Mouse (Mus musculus) neural tube, embryonic 11.5 days (tissue): Measurements from ENCODE around the gene Mybphl. TPM values are rescaled to one million over a fixed set of nuclear protein-coding genes. Genes with fewer than 3 reads are reported as not detected.

Experiments used
- ATAC-seq: fragments of 200-750 bp; cut with Nextera tagmentation; 2 replicates; pipeline ENCODE4 v1.8.0; 2017; ENCODE audit warnings: moderate number of reproducible peaks, mild to moderate bottlenecking, moderate TSS enrichment, moderate library complexity; ENCODE audit not compliant: insufficient read depth, low FRiP score, low TSS enrichment
- DNase-seq: peaks from one replicate; pipeline ENCODE4 v3.0.0-alpha.2; 2015; ENCODE audit warnings: low spot score
- H3K27ac ChIP-seq: fragments of 300-500 bp; sonication (generic); 2 replicates; pipeline ENCODE4 v1.5.1; 2014; ENCODE audit warnings: low read depth, mild to moderate bottlenecking, low read length
- H3K27me3 ChIP-seq: fragments of 300-500 bp; sonication (generic); 2 replicates; pipeline ENCODE4 v1.6.1; 2014; ENCODE audit warnings: mild to moderate bottlenecking, low read length, mixed read lengths; ENCODE audit not compliant: control insufficient read depth, insufficient read depth
- H3K36me3 ChIP-seq: fragments of 300-500 bp; sonication (generic); 2 replicates; pipeline ENCODE4 v1.6.1; 2014; ENCODE audit warnings: mild to moderate bottlenecking, low read length, moderate library complexity, mixed read lengths; ENCODE audit not compliant: control insufficient read depth, insufficient read depth
- H3K4me1 ChIP-seq: fragments of 300-500 bp; sonication (generic); 2 replicates; pipeline ENCODE4 v1.6.1; 2014; ENCODE audit warnings: low read length, mixed read lengths; ENCODE audit not compliant: control insufficient read depth, insufficient read depth
- H3K4me2 ChIP-seq: fragments of 300-500 bp; sonication (generic); 2 replicates; pipeline ENCODE4 v1.6.1; 2014; ENCODE audit warnings: low read depth, mild to moderate bottlenecking, moderate library complexity
- H3K4me3 ChIP-seq: fragments of 300-500 bp; sonication (generic); 2 replicates; pipeline ENCODE4 v1.5.1; 2014; ENCODE audit warnings: low read depth, low read length
- H3K9ac ChIP-seq: fragments of 300-500 bp; sonication (generic); 2 replicates; pipeline ENCODE4 v1.6.1; 2014; ENCODE audit warnings: mild to moderate bottlenecking, low read length
- H3K9me3 ChIP-seq: fragments of 300-500 bp; sonication (generic); 2 replicates; pipeline ENCODE4 v1.6.1; 2016; ENCODE audit warnings: low read length; ENCODE audit not compliant: control insufficient read depth
- WGBS: fragments of 180-500 bp; shearing (Covaris S2); extraction: QIAGEN DNeasy Blood & Tissue Kit; methylation state at CpG from one replicate; pipeline ENCODE4 v1.1.7; 2014; 5-methylcytosine and 5-hydroxymethylcytosine counted together
- polyA plus RNA-seq: library from polyadenylated mRNA; unstranded; fragments of >200 nt; fragmentation: Nextera tagmentation; extraction: Ambion mirVana; gene quantifications from 2 replicates; pipeline ENCODE4 v1.2.1, GENCODE M21; 2014

Mybphl gene
- polyA plus RNA-seq = 0.19 and 0.31 TPM in 2 replicates

- Histone ChIP-seq H3K9ac (no peak within 1 kb of the TSS), H3K4me2 (no peak within 1 kb of the TSS), H3K9me3 (no peaks in the 10 kb centered on the region), H3K4me3 (no peak within 1 kb of the TSS), H3K27ac (no peak within 1 kb of the TSS), H3K27me3 (no peaks in the 10 kb centered on the region), H3K4me1 (peaks cover 6% of the 10 kb centered on the region), H3K36me3 (no peaks in the 10 kb centered on the region)
- WGBS = 70% methylated on average over 9 of the region's 9 CpGs
- DNase-seq (no peak), ATAC-seq (no peak)
Measured at GRCm38 (mm10) chr3:108364270-108364995, at the start of gene Mybphl. Mybphl (plus strand) TSS chr3:108364911.

GRCm38 (mm10) chr3:108318517-108318916 is 46.2 kb upstream of the Mybphl start:
- H3K4me2 ChIP-seq = no peak overlapping the region
- no peak overlapping the region for H3K27ac ChIP-seq
- no peaks in the 10 kb centered on the region for H3K36me3 ChIP-seq
- no peak for ATAC-seq
- H3K9me3 ChIP-seq = no peaks in the 10 kb centered on the region
- WGBS = 58% methylated on average over 2 of the region's 2 CpGs
- DNase-seq = no peak
- no peak overlapping the region for H3K4me3 ChIP-seq
- H3K4me1 ChIP-seq = no peaks in the 10 kb centered on the region
- H3K27me3 ChIP-seq = no peaks in the 10 kb centered on the region
- H3K9ac ChIP-seq = no peak overlapping the region

- H3K9me3 ChIP-seq = no peaks in the 10 kb centered on the region
- no peaks in the 10 kb centered on the region for H3K27me3 ChIP-seq
- DNase-seq (no peak), ATAC-seq (no peak)
- H3K4me2 ChIP-seq = no peak overlapping the region
- no peaks in the 10 kb centered on the region for H3K4me1 ChIP-seq
- no peak overlapping the region for H3K4me3 ChIP-seq
- no peak overlapping the region for H3K9ac ChIP-seq
- 77% methylated on average over 4 of the region's 4 CpGs for WGBS
- no peaks in the 10 kb centered on the region for H3K36me3 ChIP-seq
- no peak overlapping the region for H3K27ac ChIP-seq
Measured at GRCm38 (mm10) chr3:108321671-108322070, 43.0 kb upstream of the Mybphl start.

GRCm38 (mm10) chr3:108322136-108322535 is 42.6 kb upstream of the Mybphl start:
- Histone ChIP-seq H3K9me3 (no peaks in the 10 kb centered on the region), H3K9ac (no peak overlapping the region), H3K27ac (no peak overlapping the region), H3K4me2 (no peak overlapping the region), H3K4me3 (no peak overlapping the region), H3K27me3 (no peaks in the 10 kb centered on the region), H3K36me3 (no peaks in the 10 kb centered on the region), H3K4me1 (no peaks in the 10 kb centered on the region)
- WGBS = 94% methylated on average over 4 of the region's 4 CpGs
- DNase-seq (no peak), ATAC-seq (no peak)

GRCm38 (mm10) chr3:108322962-108323361 is 41.7 kb upstream of the Mybphl start:
- H3K9ac ChIP-seq = no peak overlapping the region
- H3K27ac ChIP-seq = no peak overlapping the region
- H3K4me1 ChIP-seq = no peaks in the 10 kb centered on the region
- H3K36me3 ChIP-seq = no peaks in the 10 kb centered on the region
- no peaks in the 10 kb centered on the region for H3K27me3 ChIP-seq
- DNase-seq = no peak
- no peak overlapping the region for H3K4me2 ChIP-seq
- H3K9me3 ChIP-seq = no peaks in the 10 kb centered on the region
- no peak for ATAC-seq
- WGBS = 72% methylated on average over 3 of the region's 3 CpGs
- H3K4me3 ChIP-seq = no peak overlapping the region

GRCm38 (mm10) chr3:108324837-108325236 is 39.9 kb upstream of the Mybphl start:
- no peak for DNase-seq
- WGBS = 91% methylated on average over 4 of the region's 4 CpGs
- H3K4me2 ChIP-seq = no peak overlapping the region
- no peaks in the 10 kb centered on the region for H3K27me3 ChIP-seq
- no peak overlapping the region for H3K27ac ChIP-seq
- no peaks in the 10 kb centered on the region for H3K4me1 ChIP-seq
- no peak for ATAC-seq
- no peaks in the 10 kb centered on the region for H3K36me3 ChIP-seq
- no peak overlapping the region for H3K9ac ChIP-seq
- no peaks in the 10 kb centered on the region for H3K9me3 ChIP-seq
- H3K4me3 ChIP-seq = no peak overlapping the region

GRCm38 (mm10) chr3:108325521-108325920 is 39.2 kb upstream of the Mybphl start:
- DNase-seq (no peak), ATAC-seq (no peak)
- Histone ChIP-seq H3K9ac (no peak overlapping the region), H3K27me3 (no peaks in the 10 kb centered on the region), H3K9me3 (no peaks in the 10 kb centered on the region), H3K27ac (no peak overlapping the region), H3K4me1 (no peaks in the 10 kb centered on the region), H3K36me3 (no peaks in the 10 kb centered on the region), H3K4me3 (no peak overlapping the region), H3K4me2 (no peak overlapping the region)
- 94% methylated on average over 9 of the region's 9 CpGs for WGBS

GRCm38 (mm10) chr3:108327275-108327674 is 37.4 kb upstream of the Mybphl start:
- no peaks in the 10 kb centered on the region for H3K36me3 ChIP-seq
- no peak overlapping the region for H3K4me2 ChIP-seq
- DNase-seq (no peak), ATAC-seq (no peak)
- no peaks in the 10 kb centered on the region for H3K4me1 ChIP-seq
- H3K9ac ChIP-seq = no peak overlapping the region
- H3K4me3 ChIP-seq = no peak overlapping the region
- WGBS = 93% methylated on average over 8 of the region's 8 CpGs
- no peaks in the 10 kb centered on the region for H3K27me3 ChIP-seq
- no peak overlapping the region for H3K27ac ChIP-seq
- H3K9me3 ChIP-seq = no peaks in the 10 kb centered on the region

GRCm38 (mm10) chr3:108327916-108328315 is 36.8 kb upstream of the Mybphl start:
- Histone ChIP-seq H3K27me3 (no peaks in the 10 kb centered on the region), H3K4me3 (no peak overlapping the region), H3K4me1 (no peaks in the 10 kb centered on the region), H3K4me2 (no peak overlapping the region), H3K9me3 (no peaks in the 10 kb centered on the region), H3K36me3 (no peaks in the 10 kb centered on the region), H3K9ac (no peak overlapping the region), H3K27ac (no peak overlapping the region)
- DNase-seq (no peak), ATAC-seq (no peak)
- 83% methylated on average over 3 of the region's 3 CpGs for WGBS
